Mouse (Mus musculus) heart, embryonic 14.5 days (tissue): Measurements from ENCODE around the gene Usp7. TPM values are rescaled to one million over a fixed set of nuclear protein-coding genes. Genes with fewer than 3 reads are reported as not detected.
"Not testable (repeated sequence)": the region's sequence is repeated elsewhere in the genome, so short reads cannot be mapped to it uniquely, and the experiment has no call there.

Experiments used
- ATAC-seq: fragments of 200-750 bp; cut with Nextera tagmentation; 2 replicates; pipeline ENCODE4 v1.8.0; 2017; ENCODE audit warnings: low read depth, moderate TSS enrichment; ENCODE audit not compliant: insufficient number of reproducible peaks, insufficient read depth, low FRiP score
- H3K27ac ChIP-seq, 2 experiments: fragments of 200-500 bp in 1 of 2; fragments of 300-500 bp in 1 of 2; sonication (generic) in 1 of 2; replicated peaks in 1 of 2; 2 replicates each; pipeline ENCODE4 v1.5.1; 2012 to 2014; ENCODE audit warnings: low read depth in 2 of 2, low read length in 2 of 2, control low read depth in 1 of 2, mild to moderate bottlenecking in 1 of 2, mixed read lengths in 1 of 2; ENCODE audit not compliant: control insufficient read depth in 1 of 2, insufficient read depth in 1 of 2
- H3K27me3 ChIP-seq: fragments of 300-500 bp; sonication (generic); 2 replicates; pipeline ENCODE4 v1.6.1; 2014; ENCODE audit warnings: mild to moderate bottlenecking, low read length, control low read depth; ENCODE audit not compliant: control insufficient read depth, insufficient read depth
- H3K36me3 ChIP-seq: fragments of 300-500 bp; sonication (generic); 2 replicates; pipeline ENCODE4 v1.6.1; 2014; ENCODE audit warnings: mild to moderate bottlenecking, control low read depth, low read length, mixed read lengths; ENCODE audit not compliant: control insufficient read depth, insufficient read depth
- H3K4me1 ChIP-seq, 2 experiments: fragments of 200-500 bp in 1 of 2; fragments of 300-500 bp in 1 of 2; sonication (generic) in 1 of 2; 2 replicates each; pipeline ENCODE4 v1.6.1; 2012 to 2014; ENCODE audit warnings: low read length in 2 of 2, control low read depth in 1 of 2, mixed read lengths in 1 of 2; ENCODE audit not compliant: control insufficient read depth in 2 of 2, insufficient read depth in 2 of 2
- H3K4me2 ChIP-seq: fragments of 300-500 bp; sonication (generic); 2 replicates; pipeline ENCODE4 v1.6.1; 2014; ENCODE audit warnings: mild to moderate bottlenecking, low read length
- H3K4me3 ChIP-seq, 2 experiments: fragments of 200-500 bp in 1 of 2; fragments of 300-500 bp in 1 of 2; sonication (generic) in 1 of 2; 2 replicates each; pipeline ENCODE4 v1.5.1; 2012 to 2014; ENCODE audit warnings: low read length in 2 of 2, mild to moderate bottlenecking in 2 of 2, control low read depth in 1 of 2, low read depth in 1 of 2, moderate library complexity in 1 of 2; ENCODE audit not compliant: control insufficient read depth in 1 of 2, insufficient read depth in 1 of 2
- H3K9ac ChIP-seq: fragments of 300-500 bp; sonication (generic); 2 replicates; pipeline ENCODE4 v1.6.1; 2014; ENCODE audit warnings: mild to moderate bottlenecking, low read length
- H3K9me3 ChIP-seq: fragments of 300-500 bp; sonication (generic); 2 replicates; pipeline ENCODE4 v1.6.1; 2016; ENCODE audit warnings: low read length, control low read depth; ENCODE audit not compliant: control insufficient read depth
- WGBS: fragments of 180-500 bp; shearing (Covaris S2); extraction: QIAGEN DNeasy Blood & Tissue Kit; methylation state at CpG from one replicate; pipeline ENCODE4 v1.1.7; 2014; 5-methylcytosine and 5-hydroxymethylcytosine counted together
- polyA plus RNA-seq: library from polyadenylated mRNA; unstranded; fragments of >200 nt; fragmentation: Nextera tagmentation; extraction: Ambion mirVana; gene quantifications from 2 replicates; pipeline ENCODE4 v1.2.1, GENCODE M21; 2014

The Usp7 gene
- polyA plus RNA-seq, 1 experiment from 2014 or later, result 28.3 TPM

DNA sequence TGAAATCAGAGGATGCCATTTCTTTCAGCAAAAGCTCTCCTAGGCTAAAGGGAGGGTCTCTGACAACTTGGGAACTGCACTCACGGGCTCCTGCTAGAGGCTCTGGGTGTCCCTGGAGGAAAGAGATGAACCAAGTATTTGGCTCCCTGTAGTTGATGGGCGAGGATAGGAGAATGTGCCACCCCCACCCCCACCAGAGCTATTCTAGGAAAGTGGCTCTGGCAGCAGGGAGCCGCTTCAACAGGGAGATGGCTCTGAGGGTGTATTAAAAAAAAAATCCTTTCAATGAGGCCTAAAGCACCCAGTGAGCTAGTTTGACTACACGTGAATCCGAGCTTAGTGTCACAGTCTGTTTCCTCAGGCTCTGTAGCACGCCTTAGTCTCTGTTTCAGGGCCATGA lies 29.1 kb downstream of the Usp7 start:
- no peaks in the 10 kb centered on the region for H3K27me3 ChIP-seq
- 42% methylated on average over 6 of the region's 6 CpGs for WGBS
- H3K4me2 ChIP-seq, result no peak overlapping the region
- H3K9ac ChIP-seq, result peak overlapping the region; percentile 16; the same call in 1 of the 2 replicates
- no peak for ATAC-seq
- no peak overlapping the region for H3K27ac ChIP-seq
- peaks cover 0 to 5% of the 10 kb centered on the region in 2 experiments; a peak in 2 of 4 replicates for H3K4me1 ChIP-seq
- no peak overlapping the region for H3K4me3 ChIP-seq
- no peaks in the 10 kb centered on the region for H3K9me3 ChIP-seq
- no peaks in the 10 kb centered on the region for H3K36me3 ChIP-seq

DNA sequence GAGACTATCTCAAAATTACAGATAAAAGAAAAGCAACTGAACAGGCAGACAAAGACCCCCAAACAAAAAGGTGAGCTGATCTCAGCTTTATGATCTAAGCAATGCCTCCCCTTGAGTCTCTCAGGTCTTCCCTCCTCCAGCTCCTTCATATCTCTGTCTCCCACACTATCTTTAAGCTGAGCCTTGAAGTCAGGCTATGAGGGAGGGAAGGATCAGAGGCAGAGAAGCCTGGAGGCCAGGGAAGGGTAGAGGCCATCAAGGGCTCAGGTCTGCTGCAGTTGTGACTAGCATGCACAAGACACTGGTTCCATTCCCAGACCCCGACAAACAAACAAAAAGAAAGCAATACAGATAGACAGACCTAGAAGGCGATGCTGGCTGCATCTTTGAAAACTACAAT lies 30.2 kb downstream of the Usp7 start:
- H3K4me2 ChIP-seq, result no peak overlapping the region
- H3K27ac ChIP-seq, result no peak overlapping the region
- 84% methylated on average over 2 of the region's 2 CpGs for WGBS
- H3K4me3 ChIP-seq, result no peak overlapping the region
- H3K27me3 ChIP-seq, result no peaks in the 10 kb centered on the region
- no peaks in the 10 kb centered on the region for H3K9me3 ChIP-seq
- H3K36me3 ChIP-seq, result no peaks in the 10 kb centered on the region
- peaks cover 0 to 5% of the 10 kb centered on the region in 2 experiments; a peak in 2 of 4 replicates for H3K4me1 ChIP-seq
- no peak overlapping the region for H3K9ac ChIP-seq
- no peak for ATAC-seq

DNA sequence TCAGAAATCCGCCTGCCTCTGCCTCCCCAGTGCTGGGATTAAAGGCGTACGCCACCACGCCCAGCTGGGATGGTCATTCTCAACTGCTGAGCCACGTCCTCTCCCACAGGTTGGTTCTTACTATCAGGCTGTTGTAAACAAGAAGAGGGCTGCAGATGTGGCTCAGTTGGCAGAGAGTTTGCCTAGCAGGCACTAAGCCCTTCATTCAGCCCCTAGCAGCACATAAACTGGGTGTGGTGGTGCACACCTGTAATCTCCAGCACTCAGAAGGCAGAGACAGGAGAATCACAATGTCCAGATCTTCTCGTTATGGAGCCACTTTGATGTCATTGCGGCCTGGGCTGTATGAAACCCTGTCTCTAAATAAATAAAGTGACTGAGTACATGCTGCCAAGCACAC lies 31.1 kb downstream of the Usp7 start:
- peaks cover 0 to 5% of the 10 kb centered on the region in 2 experiments; a peak in 2 of 4 replicates for H3K4me1 ChIP-seq
- no peak overlapping the region for H3K4me3 ChIP-seq
- no peaks in the 10 kb centered on the region for H3K36me3 ChIP-seq
- ATAC-seq, result no peak
- 92% methylated on average over 7 of the region's 7 CpGs for WGBS
- H3K9ac ChIP-seq, result no peak overlapping the region
- H3K9me3 ChIP-seq, result no peaks in the 10 kb centered on the region
- H3K27me3 ChIP-seq, result no peaks in the 10 kb centered on the region
- H3K27ac ChIP-seq, result no peak overlapping the region
- H3K4me2 ChIP-seq, result no peak overlapping the region

DNA sequence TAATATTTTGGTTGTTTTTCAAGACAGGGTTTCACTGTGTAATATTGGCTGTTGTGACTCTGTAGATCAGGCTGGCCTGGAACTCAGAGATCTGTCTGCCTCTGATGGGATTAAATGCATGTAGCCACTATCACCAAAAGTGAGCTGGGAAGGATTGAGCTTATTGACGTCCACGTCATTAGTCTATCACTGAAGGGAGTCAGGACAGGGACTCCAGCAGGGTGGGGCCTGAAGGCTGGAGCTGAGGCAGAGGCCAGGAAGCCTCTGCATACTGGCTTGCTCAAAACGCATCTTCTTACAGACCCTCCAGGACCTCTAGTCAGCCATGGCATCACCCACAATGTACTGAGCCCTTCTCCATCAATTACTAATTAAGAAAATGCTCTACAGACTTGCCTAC lies 33.1 kb downstream of the Usp7 start:
- Histone ChIP-seq H3K36me3 (no peaks in the 10 kb centered on the region), H3K9me3 (no peaks in the 10 kb centered on the region), H3K27ac (no peak overlapping the region), H3K4me3 (no peak overlapping the region), H3K27me3 (no peaks in the 10 kb centered on the region), H3K9ac (no peak overlapping the region), H3K4me1 (peaks cover 0 to 3% of the 10 kb centered on the region in 2 experiments; a peak in 2 of 4 replicates), H3K4me2 (no peak overlapping the region)
- WGBS, result 62% methylated on average over 3 of the region's 3 CpGs
- no peak for ATAC-seq

DNA sequence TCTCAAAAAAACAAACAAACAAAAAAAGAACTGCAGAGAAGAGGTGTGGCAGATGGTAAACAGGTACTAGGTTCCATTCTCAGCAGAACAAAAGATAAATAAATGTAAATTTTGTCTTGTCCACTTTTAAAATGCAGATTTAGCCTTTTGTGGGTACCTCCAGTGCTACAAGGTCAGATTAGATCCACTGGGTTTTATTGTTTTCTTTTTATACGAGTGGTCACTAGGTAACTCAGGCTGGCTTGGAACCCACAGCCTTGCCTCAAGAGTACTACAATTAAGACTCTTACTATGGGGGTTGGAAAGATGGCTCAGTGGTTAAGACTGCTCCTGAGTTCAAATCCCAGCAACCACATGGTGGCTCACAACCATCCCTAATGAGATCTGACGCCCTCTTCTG lies 33.9 kb downstream of the Usp7 start:
- no peak overlapping the region for H3K9ac ChIP-seq
- H3K27me3 ChIP-seq, result no peaks in the 10 kb centered on the region
- H3K4me2 ChIP-seq, result no peak overlapping the region
- peaks cover 0 to 3% of the 10 kb centered on the region in 2 experiments; a peak in 2 of 4 replicates for H3K4me1 ChIP-seq
- no peaks in the 10 kb centered on the region for H3K36me3 ChIP-seq
- no peak overlapping the region for H3K4me3 ChIP-seq
- 73% methylated on average over 2 of the region's 2 CpGs for WGBS
- no peaks in the 10 kb centered on the region for H3K9me3 ChIP-seq
- no peak for ATAC-seq
- no peak overlapping the region for H3K27ac ChIP-seq

DNA sequence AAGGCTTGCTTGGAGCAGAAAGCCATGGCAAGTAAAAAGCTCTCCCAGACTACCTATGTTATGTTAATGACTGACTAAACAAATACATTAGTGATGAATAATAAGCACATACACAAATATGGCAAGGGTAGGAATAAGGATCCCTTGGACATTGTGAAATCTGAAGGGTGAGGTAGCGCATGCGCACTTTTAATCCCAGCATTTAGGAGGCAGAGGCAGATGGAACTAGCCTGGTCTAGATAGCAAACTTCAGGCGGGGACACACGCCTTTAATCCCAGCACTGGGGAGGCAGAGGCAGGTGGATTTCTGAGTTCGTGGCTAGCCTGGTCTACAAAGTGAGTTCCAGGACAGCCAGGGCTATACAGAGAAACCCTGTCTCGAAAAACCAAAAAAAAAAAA lies 34.5 kb downstream of the Usp7 start:
- not testable (repeated sequence) for ATAC-seq, H3K4me3 ChIP-seq, H3K9ac ChIP-seq, H3K4me2 ChIP-seq, H3K4me1 ChIP-seq, H3K27ac ChIP-seq, H3K27me3 ChIP-seq, H3K9me3 ChIP-seq, H3K36me3 ChIP-seq
- 87% methylated on average over 5 of the region's 6 CpGs for WGBS

DNA sequence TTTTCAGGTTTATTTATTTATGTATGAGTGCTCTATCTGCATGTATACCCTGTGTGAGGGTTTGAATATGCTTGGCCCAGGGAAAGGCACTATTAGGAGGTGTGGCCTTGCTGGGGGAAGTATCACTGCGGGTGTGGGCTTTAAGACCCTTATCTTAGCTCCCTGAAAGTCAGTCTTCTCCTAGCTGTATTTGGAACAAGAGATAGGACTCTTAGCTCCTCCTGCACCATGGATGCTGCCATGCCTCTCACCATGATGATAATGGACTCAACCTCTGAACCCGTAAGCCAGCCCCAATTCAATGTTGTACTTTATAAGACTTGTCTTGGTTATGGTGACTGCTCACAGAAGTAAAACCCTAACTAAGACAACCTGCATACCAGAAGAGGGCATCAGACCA lies 39.8 kb downstream of the Usp7 start:
- H3K36me3 ChIP-seq, result no peaks in the 10 kb centered on the region
- H3K9me3 ChIP-seq, result no peaks in the 10 kb centered on the region
- H3K4me3 ChIP-seq, result no peak overlapping the region
- H3K27ac ChIP-seq, result no peak overlapping the region
- no peak overlapping the region for H3K9ac ChIP-seq
- H3K4me2 ChIP-seq, result no peak overlapping the region
- 61% methylated on average over 2 of the region's 2 CpGs for WGBS
- H3K4me1 ChIP-seq, result no peaks in the 10 kb centered on the region
- H3K27me3 ChIP-seq, result no peaks in the 10 kb centered on the region
- ATAC-seq, result no peak

DNA sequence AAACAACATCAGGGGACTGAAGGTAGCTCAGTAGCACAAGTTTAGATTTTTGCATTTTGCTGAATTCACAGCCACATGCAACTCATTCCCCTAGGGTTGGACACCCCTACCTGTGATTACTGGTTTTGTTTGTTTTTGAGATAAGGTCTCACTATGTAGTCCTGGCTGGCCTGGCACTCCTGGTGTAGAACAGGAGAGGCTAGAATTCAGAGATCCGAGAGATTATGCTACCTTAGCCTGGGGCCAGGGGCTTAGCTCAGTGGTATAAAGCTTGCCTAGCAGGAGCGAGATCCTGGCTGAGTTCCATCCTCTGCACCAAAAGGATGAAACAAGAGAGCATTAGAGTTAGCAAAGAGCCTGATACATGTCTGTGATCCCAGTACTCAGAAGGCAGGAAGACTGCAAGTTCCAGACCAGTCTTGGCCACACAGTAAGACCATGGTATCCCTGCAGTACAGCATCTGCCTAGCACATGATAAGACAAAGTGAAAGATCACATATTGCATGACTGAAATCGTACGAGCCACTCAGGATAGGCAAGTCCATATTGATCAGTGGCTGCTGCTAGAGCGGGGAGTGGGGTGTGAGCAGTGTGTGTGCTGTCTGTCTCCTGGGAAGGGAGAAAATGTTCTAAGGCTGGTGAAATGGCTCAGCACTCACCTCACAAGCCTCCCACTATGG lies 40.4 kb downstream of the Usp7 start:
- H3K27me3 ChIP-seq, result no peaks in the 10 kb centered on the region
- no peak overlapping the region for H3K9ac ChIP-seq
- H3K27ac ChIP-seq, result no peak overlapping the region
- H3K4me3 ChIP-seq, result no peak overlapping the region
- no peaks in the 10 kb centered on the region for H3K9me3 ChIP-seq
- WGBS, result 59% methylated on average over 5 of the region's 5 CpGs
- no peak overlapping the region for H3K4me2 ChIP-seq
- H3K36me3 ChIP-seq, result no peaks in the 10 kb centered on the region
- no peak for ATAC-seq
- no peaks in the 10 kb centered on the region for H3K4me1 ChIP-seq
